Mouse (Mus musculus) stomach, embryonic 15.5 days (tissue): ENCODE results near the gene Lrriq4. TPM values are rescaled to one million over a fixed set of nuclear protein-coding genes. Genes with fewer than 3 reads are reported as not detected.

Source experiments
- ATAC-seq: fragments of 200-750 bp; cut with Nextera tagmentation; 2 replicates; pipeline ENCODE4 v1.8.0; 2017; ENCODE audit warnings: low read depth, moderate number of reproducible peaks, moderate TSS enrichment; ENCODE audit not compliant: insufficient read depth, low FRiP score
- H3K27ac ChIP-seq: fragments of 300-500 bp; sonication (generic); 2 replicates; pipeline ENCODE4 v1.5.1; 2015; ENCODE audit warnings: mild to moderate bottlenecking, inconsistent platforms
- H3K27me3 ChIP-seq: fragments of 300-500 bp; sonication (generic); replicated peaks from 2 replicates; pipeline ENCODE4 v1.6.1; 2015; ENCODE audit warnings: inconsistent platforms
- H3K36me3 ChIP-seq: fragments of 300-500 bp; sonication (generic); 2 replicates; pipeline ENCODE4 v1.6.1; 2015; ENCODE audit warnings: inconsistent platforms
- H3K4me1 ChIP-seq: fragments of 300-500 bp; sonication (generic); 2 replicates; pipeline ENCODE4 v1.6.1; 2015; ENCODE audit warnings: inconsistent platforms
- H3K4me2 ChIP-seq: fragments of 300-500 bp; sonication (generic); 2 replicates; pipeline ENCODE4 v1.6.1; 2015; ENCODE audit warnings: mild to moderate bottlenecking, inconsistent platforms
- H3K4me3 ChIP-seq: fragments of 300-500 bp; sonication (generic); replicated peaks from 2 replicates; pipeline ENCODE4 v1.5.1; 2015; ENCODE audit warnings: inconsistent platforms
- H3K9ac ChIP-seq: fragments of 300-500 bp; sonication (generic); 2 replicates; pipeline ENCODE4 v1.6.1; 2015; ENCODE audit warnings: inconsistent platforms
- H3K9me3 ChIP-seq: fragments of 300-500 bp; sonication (generic); 2 replicates; pipeline ENCODE4 v1.6.1; 2016; ENCODE audit warnings: inconsistent platforms
- WGBS: fragments of 180-500 bp; shearing (Covaris S2); methylation state at CpG from one replicate; pipeline ENCODE4 v1.1.7; 2015; 5-methylcytosine and 5-hydroxymethylcytosine counted together
- polyA plus RNA-seq: library from polyadenylated mRNA; unstranded; fragments of >200 nt; fragmentation: Nextera tagmentation; extraction: Ambion mirVana; gene quantifications from 2 replicates; pipeline ENCODE4 v1.2.1, GENCODE M21; 2015

Lrriq4 gene
- polyA plus RNA-seq, 1 experiment from 2014 or later = not detected

DNA sequence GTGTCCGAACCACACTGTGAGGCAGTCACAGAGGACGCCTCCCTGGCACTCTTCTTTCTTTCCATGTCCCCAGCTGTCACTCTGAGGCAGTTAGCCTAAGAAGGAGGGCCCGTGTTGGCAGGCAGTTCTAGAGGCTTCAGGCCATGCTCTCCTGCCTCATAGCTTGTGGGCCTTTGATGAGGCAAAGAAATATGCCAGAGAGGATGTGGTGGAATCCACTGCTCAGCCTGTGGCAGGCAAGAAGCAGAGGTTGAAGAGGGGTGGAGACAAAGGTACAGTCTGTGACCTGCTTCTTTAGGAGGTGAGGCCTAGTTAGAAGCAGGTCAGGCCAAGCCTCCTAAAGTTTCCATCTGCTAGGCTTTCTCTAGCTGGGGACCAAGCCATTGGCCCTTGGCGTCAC is 33.4 kb upstream of the Lrriq4 start:
- no peak overlapping the region for H3K27ac ChIP-seq
- H3K27me3 ChIP-seq = no peaks in the 10 kb centered on the region
- H3K4me1 ChIP-seq = no peaks in the 10 kb centered on the region
- H3K9me3 ChIP-seq = no peaks in the 10 kb centered on the region
- no peak for ATAC-seq
- WGBS = 92% methylated on average over 4 of the region's 4 CpGs
- H3K36me3 ChIP-seq = peaks cover 52% of the 10 kb centered on the region
- no peak overlapping the region for H3K4me2 ChIP-seq
- no peak overlapping the region for H3K9ac ChIP-seq
- H3K4me3 ChIP-seq = no peak overlapping the region

DNA sequence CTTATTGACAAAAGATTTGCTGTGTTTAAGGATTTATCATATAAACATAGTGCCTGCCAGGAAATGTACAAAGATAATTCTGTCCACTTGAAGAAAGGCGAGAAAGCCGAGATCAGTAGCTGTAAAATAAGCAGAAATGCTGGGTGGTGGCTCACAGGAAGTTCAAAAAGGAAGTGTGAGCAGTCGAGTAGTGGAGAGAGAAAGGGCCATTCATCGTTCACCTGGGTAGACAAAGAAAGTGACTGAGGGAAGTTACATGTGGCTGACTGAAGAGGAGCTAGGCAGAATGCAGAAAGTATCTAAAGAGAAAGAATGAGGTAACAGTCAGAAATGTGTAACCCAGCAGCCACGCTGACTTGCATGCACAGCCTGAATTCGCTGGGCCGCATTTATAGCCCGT is 24.2 kb upstream of the Lrriq4 start:
- WGBS = 77% methylated on average over 8 of the region's 8 CpGs
- Histone ChIP-seq H3K4me3 (no peak overlapping the region), H3K27me3 (no peaks in the 10 kb centered on the region), H3K4me1 (no peaks in the 10 kb centered on the region), H3K27ac (no peak overlapping the region), H3K9ac (no peak overlapping the region), H3K9me3 (no peaks in the 10 kb centered on the region), H3K4me2 (no peak overlapping the region), H3K36me3 (peaks cover 22% of the 10 kb centered on the region; the same call in 1 of the 2 replicates)
- no peak for ATAC-seq

DNA sequence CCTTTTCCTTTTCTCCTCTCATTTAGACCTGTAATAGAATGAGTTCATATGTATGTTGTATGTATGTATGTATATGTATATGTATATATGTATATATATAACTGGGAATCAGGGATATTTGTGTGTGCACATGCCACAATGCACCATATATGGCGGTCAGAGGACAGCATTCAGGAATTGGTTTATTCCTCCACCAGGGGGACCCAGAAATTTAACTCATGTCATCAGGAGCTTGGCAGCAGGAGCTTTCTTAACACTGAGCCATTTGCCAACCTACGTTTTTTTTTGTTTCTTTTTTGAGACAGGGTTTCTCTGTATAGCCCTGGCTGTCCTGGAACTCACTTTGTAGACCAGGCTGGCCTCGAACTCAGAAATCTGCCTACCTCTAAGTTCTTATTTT is 10.6 kb upstream of the Lrriq4 start:
- H3K9ac ChIP-seq = no peak overlapping the region
- no peak for ATAC-seq
- no peaks in the 10 kb centered on the region for H3K4me1 ChIP-seq
- H3K27ac ChIP-seq = no peak overlapping the region
- no peak overlapping the region for H3K4me3 ChIP-seq
- H3K27me3 ChIP-seq = no peaks in the 10 kb centered on the region
- H3K9me3 ChIP-seq = no peaks in the 10 kb centered on the region
- 58% methylated on average over 3 of the region's 3 CpGs for WGBS
- H3K36me3 ChIP-seq = no peaks in the 10 kb centered on the region
- no peak overlapping the region for H3K4me2 ChIP-seq

DNA sequence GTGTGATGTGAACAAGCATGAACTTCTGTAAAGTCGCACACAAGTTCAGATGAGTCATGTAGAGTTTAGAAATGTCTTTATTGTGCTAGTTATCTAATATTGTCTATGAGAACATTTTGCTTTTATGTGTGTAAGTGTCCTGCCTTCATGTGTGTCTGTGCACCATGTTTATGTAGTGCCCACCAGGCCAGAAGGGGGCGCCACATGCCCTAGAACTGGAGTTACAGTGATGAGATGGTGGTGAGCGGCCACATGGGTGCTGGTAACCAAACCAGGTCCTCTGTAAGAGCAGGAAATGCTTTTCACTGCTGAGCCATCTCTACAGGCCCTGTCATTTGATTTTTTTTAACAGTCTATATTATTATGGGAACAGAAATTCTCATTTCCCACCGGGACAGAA is 8.7 kb upstream of the Lrriq4 start:
- Histone ChIP-seq H3K36me3 (no peaks in the 10 kb centered on the region), H3K9me3 (no peaks in the 10 kb centered on the region), H3K4me1 (no peaks in the 10 kb centered on the region), H3K27me3 (no peaks in the 10 kb centered on the region), H3K27ac (no peak overlapping the region), H3K4me2 (no peak overlapping the region), H3K4me3 (no peak overlapping the region), H3K9ac (no peak overlapping the region)
- no peak for ATAC-seq
- WGBS = 74% methylated on average over 4 of the region's 4 CpGs

DNA sequence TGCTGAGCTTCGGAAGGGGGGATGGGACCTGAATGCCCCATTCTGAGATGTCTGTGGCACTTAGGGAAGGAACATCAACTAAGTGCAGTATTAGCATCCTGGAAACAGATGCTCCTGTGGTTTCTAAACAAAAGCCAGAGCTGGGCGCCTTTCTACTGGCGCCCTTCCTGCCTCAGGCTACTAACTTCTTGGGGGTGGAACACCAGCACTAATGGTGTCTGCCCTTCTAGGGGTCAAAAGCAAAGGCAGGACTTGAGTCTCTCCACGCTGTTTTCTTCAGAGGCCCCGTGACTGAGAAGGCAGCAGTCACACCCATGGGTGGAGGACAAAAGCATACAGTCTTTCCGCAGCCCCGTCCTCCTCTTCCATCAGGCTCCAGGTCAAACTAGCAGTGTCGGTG is 2.5 kb downstream of the Lrriq4 start:
- H3K27me3 ChIP-seq = 0 out of 2 replicates have a peak, but pooled peaks cover 3% of the 10 kb centered on the region

DNA sequence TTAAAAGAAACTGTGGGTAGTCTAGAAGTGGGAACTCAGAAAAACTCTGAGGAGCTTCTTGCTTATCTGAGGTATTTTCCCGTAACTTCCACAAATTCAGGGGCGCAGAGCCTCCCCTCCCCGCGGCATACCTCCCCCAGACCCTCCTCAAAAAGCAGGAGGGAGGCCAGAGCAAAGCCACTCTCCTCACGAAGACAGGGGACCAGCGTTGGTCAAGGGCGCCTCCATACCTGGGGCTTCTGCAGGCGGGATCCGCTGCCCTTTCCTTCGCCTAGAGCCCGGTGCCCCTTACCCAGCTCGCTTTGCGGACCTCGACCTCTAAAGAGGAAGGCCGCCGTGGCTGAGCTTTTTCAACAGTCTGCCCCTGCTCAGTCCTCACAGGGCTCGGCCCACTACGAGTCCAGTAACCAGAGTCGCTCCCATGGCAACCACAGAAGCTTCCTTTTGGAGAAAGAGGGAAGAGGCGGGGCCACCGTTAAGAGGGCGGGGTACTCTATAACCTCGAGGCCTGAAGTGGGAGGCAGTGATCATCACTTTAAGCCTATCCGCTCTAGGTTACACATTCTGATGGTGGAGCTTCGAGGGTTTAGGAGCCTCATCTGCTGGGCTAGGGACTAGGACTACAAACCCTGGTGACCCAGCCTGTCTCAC is 3.3 kb downstream of the Lrriq4 start, which contains the start of gene Lrrc34:
Gene Lrrc34, minus strand, starts transcription at position 430 of the 651 bp plus-strand sequence.
- peak; percentile 88 for ATAC-seq
- Histone ChIP-seq H3K9ac (peak within 1 kb of the TSS; percentile 41; the same call in 1 of the 2 replicates), H3K4me1 (peaks cover 7% of the 10 kb centered on the region)

More for the DNA sequence above, 2.5 kb downstream of the Lrriq4 start:
- Histone ChIP-seq H3K4me1 (peaks cover 7% of the 10 kb centered on the region), H3K4me2 (no peak overlapping the region), H3K27ac (no peak overlapping the region), H3K9me3 (no peaks in the 10 kb centered on the region), H3K9ac (no peak overlapping the region), H3K36me3 (no peaks in the 10 kb centered on the region), H3K4me3 (no peak overlapping the region)
- no peak for ATAC-seq
- WGBS = 50% methylated on average over 8 of the region's 8 CpGs

DNA sequence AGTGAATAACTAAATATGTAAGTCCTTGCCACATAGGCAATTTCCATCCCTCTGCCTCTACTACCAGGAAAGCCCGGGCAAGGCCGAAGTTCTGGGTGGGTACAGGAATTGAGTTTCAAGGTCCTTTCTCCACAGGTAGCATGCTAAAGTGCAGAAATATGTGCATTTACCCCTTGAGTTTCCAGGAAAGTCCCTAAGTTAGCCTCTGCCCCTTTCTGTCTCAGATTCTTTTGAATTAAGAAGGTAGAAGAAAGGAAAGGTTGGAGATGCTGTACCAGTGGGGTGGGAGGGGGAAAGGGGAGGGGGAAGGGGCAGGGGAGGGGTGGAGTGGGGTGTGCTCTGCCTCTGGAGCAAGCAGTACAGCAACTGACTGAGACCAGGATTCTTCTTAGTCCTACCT is 4.2 kb downstream of the Lrriq4 start:
- no peaks in the 10 kb centered on the region for H3K36me3 ChIP-seq
- ATAC-seq = no peak
- H3K4me3 ChIP-seq = no peak overlapping the region
- peaks cover 7% of the 10 kb centered on the region for H3K4me1 ChIP-seq
- no peak overlapping the region for H3K4me2 ChIP-seq
- H3K27me3 ChIP-seq = 0 out of 2 replicates have a peak, but pooled peaks cover 3% of the 10 kb centered on the region
- no peak overlapping the region for H3K27ac ChIP-seq
- WGBS = 93% methylated on average over 2 of the region's 2 CpGs
- no peak overlapping the region for H3K9ac ChIP-seq
- no peaks in the 10 kb centered on the region for H3K9me3 ChIP-seq

More for the DNA sequence above, 3.3 kb downstream of the Lrriq4 start, which contains the start of gene Lrrc34:
- H3K36me3 ChIP-seq = no peaks in the 10 kb centered on the region
- peak within 1 kb of the TSS; percentile 35 for H3K4me3 ChIP-seq
- 2% methylated on average over 25 of the region's 25 CpGs for WGBS
- H3K9me3 ChIP-seq = no peaks in the 10 kb centered on the region
- H3K27me3 ChIP-seq = 0 out of 2 replicates have a peak, but pooled peaks cover 3% of the 10 kb centered on the region
- H3K27ac ChIP-seq = no peak within 1 kb of the TSS
- H3K4me2 ChIP-seq = peak within 1 kb of the TSS; percentile 75

DNA sequence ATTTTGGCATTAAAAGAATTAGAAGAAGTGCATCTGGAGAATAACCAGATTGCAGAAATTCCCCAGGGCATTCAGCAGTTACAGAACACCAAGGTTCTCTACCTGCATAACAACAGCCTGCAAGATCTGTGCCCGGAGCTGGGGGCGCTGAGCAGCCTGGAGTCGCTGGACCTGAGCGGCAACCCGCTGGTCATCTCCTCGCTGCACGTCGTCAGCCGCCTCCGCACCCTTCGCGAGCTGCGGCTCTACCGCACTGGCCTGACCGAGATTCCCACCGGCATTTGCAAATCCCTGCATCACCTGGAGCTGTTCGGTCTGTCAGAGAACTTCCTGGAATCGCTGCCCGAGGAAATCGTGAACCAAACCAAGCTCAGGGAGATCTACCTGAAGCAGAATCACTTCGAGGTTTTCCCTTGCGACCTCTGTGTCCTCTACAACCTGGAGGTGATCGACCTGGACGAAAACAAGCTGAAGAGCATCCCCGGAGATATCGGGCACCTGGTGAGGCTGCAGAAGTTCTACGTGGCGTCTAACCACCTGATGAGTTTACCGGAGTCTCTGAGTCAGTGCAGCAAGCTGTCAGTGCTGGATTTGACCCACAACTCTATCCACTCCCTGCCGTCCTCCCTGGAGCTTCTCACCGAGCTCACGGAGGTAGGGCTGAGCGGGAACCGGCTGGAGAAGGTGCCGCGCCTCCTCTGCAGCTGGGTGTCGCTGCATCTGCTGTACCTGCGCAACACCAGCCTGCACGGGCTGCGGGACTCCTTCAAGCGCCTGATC is 5.9 kb downstream of the Lrriq4 start:
- peaks cover 7% of the 10 kb centered on the region for H3K4me1 ChIP-seq
- peak overlapping the region; percentile 81 for H3K4me2 ChIP-seq
- no peak overlapping the region for H3K27ac ChIP-seq
- H3K9me3 ChIP-seq = no peaks in the 10 kb centered on the region
- ATAC-seq = peak; percentile 75; the same call in 1 of the 2 replicates
- WGBS = under 1% methylated on average over 41 of the region's 41 CpGs
- H3K36me3 ChIP-seq = no peaks in the 10 kb centered on the region
- peak overlapping the region; percentile 37 for H3K4me3 ChIP-seq
- no peak overlapping the region for H3K9ac ChIP-seq
- 0 out of 2 replicates have a peak, but pooled peaks cover 3% of the 10 kb centered on the region for H3K27me3 ChIP-seq

DNA sequence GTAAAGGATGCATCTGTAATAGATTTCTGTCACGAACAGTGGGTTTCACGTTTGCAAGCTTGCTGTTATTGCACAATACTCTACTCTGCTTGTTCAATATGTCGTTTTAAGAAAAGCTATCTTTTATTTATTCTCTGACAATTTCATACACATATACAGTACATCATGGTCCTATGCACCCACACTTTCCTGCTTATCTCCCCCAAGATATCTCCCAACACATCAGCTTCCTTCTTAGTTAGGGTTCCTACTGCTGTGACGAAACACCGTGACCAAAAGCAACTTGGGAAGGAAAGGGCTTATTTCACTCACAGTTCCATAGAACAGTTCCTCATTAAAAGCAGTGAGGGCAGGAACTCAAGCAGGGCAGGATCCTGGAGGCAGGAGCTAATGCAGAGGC is 11.6 kb downstream of the Lrriq4 start:
- Histone ChIP-seq H3K27ac (no peak overlapping the region), H3K27me3 (no peaks in the 10 kb centered on the region), H3K9ac (no peak overlapping the region), H3K36me3 (no peaks in the 10 kb centered on the region), H3K4me1 (no peaks in the 10 kb centered on the region), H3K4me3 (no peak overlapping the region), H3K4me2 (no peak overlapping the region), H3K9me3 (no peaks in the 10 kb centered on the region)
- 68% methylated on average over 5 of the region's 5 CpGs for WGBS
- ATAC-seq = no peak

DNA sequence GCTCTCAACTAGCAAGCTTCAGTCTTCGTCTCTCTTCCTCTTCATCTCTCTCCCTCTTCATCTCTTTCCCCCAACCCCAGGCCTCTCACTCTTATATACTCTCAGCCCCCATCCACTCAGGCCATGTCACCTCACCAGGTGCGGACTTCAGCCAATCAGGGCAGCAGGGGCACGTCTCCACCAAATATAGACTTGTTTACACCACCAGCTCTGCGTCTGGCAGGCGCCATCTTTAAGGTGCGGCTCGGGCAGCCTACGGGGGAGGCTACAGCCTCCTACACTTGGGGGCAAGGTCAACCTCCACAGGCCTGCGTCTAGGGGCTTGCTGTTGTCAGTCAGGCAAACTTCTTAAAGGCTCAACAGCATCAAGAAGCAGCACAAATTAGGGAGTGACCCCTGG is 14.2 kb downstream of the Lrriq4 start:
- Histone ChIP-seq H3K9me3 (no peaks in the 10 kb centered on the region), H3K4me2 (no peak overlapping the region), H3K4me3 (no peak overlapping the region), H3K27ac (no peak overlapping the region), H3K9ac (no peak overlapping the region), H3K4me1 (no peaks in the 10 kb centered on the region), H3K36me3 (no peaks in the 10 kb centered on the region), H3K27me3 (no peaks in the 10 kb centered on the region)
- ATAC-seq = no peak
- 76% methylated on average over 9 of the region's 9 CpGs for WGBS

DNA sequence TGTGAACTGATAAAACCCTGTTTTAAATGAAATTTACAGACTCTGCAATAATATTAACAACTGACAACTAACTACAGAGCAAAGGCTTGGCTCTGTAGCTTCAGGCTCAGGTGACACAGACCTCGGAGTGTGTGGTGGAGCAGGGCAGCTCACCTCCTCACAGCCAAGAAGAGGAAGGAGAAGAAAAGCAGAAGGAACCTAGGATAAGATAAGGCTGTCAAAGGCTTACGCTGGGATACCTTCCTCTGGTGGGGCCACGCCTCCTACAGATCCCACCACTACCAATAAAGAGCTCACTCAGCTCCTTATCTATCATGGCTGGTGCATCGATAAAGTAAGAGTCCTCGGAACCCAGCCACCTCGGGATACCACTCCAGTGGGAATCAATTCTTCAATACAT is 38.9 kb downstream of the Lrriq4 start:
- WGBS = 61% methylated on average over 6 of the region's 6 CpGs

DNA sequence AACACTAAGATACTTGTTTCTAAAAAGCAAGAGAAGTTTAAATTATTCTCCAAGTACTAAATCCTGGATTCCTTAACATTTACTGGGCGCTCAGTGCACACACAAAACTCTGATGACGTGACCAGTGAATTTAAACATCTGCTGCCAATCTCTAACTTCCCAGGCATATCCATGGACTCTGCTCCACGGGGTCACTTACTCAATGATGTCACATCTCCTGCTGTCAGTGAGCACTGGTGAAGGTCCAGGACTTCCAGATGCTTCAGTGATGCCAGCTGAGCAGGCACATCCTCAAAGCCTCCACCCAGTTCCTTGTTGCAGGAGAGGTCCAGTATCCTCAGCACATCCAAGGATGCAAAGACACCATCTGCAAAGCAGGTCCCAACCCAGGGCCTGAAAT is 42.9 kb downstream of the Lrriq4 start:
- Histone ChIP-seq H3K36me3 (no peaks in the 10 kb centered on the region), H3K9me3 (no peaks in the 10 kb centered on the region), H3K27ac (no peak overlapping the region), H3K27me3 (no peaks in the 10 kb centered on the region), H3K4me1 (no peaks in the 10 kb centered on the region), H3K4me2 (no peak overlapping the region), H3K9ac (no peak overlapping the region), H3K4me3 (no peak overlapping the region)
- ATAC-seq = no peak
- 66% methylated on average over 3 of the region's 3 CpGs for WGBS

More for the DNA sequence above, 38.9 kb downstream of the Lrriq4 start:
- Histone ChIP-seq H3K27me3 (no peaks in the 10 kb centered on the region), H3K36me3 (no peaks in the 10 kb centered on the region), H3K9ac (no peak overlapping the region), H3K4me3 (no peak overlapping the region), H3K9me3 (no peaks in the 10 kb centered on the region), H3K4me1 (no peaks in the 10 kb centered on the region), H3K4me2 (no peak overlapping the region), H3K27ac (no peak overlapping the region)
- ATAC-seq = no peak
